Mouse (Mus musculus) T-helper 2 cell (primary cell): ENCODE results near the gene Ankrd33.

Experiments
- in situ Hi-C: fragments of 300-600 bp; cut with MboI, MseI; formaldehyde crosslinking; loops from one replicate; pipeline ENCODE4 v1.15.1; 2025; ENCODE audit warnings: high pct_unique_total_duplicates

Gene Ankrd33

DNA sequence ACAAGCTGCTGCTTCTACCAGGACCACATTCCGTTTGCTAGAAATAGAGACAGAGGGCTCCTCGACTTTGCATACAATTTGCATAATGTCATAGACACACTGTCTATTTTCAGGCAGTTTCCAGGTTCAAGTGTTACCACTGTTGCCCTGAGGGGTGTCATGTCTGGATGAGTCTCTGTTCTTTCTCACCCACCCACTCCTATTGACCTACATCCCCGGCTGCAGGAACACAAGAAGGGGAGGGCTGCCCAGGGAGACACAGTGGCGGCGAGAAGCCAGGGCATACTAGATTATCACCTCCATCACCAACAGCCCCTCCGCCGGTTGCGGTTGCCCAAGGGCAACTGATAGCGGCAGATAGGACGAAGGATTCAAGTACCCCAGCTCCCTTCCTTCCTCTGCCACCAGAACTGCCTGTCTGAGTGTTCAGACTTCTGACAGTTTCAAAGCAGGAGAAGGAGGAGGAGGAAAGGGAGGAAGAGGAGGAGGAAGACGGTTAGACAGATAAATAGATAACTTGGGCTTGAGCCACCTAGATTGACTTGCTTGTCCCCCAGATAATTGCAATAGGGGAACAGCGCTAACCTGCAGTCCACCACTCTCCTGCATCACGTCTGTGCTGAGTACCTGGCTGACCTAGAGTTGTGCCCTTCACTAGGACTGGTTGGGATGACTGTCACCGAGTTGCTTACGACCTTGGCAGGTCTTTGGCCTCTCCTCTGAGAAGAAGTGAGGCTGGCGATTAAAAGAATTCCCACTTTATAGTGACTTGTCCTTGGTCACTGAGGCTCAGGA is 31.8 kb downstream of the Ankrd33 start:
- in situ Hi-C loops, result no loop called here

DNA sequence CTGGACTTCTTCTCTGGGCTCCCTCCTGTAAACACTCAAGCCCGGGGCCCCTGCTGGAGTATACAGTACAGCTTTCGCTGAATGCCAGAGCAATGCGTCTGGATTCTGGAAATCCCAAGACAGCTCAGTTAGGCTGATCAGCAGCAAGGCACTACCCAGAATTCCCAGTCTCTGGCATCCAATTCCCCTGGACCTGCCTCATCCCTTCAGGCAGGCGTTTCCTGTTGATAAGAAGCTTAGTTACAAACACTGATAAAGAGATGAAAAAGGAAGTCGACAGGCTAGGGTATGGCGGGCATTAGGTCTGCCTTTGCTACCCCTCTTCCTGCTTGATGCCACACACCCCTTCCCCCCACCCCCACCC is 32.3 kb downstream of the Ankrd33 start:
- in situ Hi-C loops, result no loop called here

DNA sequence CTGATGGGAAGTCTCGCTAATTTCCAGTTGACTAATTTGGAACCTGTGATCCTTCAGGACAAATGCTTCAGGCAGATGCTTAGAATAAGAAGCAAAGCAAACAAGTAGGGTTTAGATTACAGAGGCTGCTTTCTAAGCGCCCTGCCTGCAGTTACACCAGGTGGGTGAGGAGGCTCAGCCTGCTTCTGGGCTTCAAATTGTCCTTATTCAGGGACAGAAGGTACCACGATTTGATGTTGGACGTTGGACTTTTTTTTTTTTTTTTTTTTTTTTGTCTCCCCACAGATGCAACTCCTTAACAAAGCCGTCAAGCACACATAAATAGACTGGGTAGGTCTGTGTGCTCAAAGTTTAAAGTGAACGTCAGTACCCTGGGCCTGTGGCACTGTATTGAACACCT is 33.0 kb downstream of the Ankrd33 start:
- in situ Hi-C loops, result no loop called here

DNA sequence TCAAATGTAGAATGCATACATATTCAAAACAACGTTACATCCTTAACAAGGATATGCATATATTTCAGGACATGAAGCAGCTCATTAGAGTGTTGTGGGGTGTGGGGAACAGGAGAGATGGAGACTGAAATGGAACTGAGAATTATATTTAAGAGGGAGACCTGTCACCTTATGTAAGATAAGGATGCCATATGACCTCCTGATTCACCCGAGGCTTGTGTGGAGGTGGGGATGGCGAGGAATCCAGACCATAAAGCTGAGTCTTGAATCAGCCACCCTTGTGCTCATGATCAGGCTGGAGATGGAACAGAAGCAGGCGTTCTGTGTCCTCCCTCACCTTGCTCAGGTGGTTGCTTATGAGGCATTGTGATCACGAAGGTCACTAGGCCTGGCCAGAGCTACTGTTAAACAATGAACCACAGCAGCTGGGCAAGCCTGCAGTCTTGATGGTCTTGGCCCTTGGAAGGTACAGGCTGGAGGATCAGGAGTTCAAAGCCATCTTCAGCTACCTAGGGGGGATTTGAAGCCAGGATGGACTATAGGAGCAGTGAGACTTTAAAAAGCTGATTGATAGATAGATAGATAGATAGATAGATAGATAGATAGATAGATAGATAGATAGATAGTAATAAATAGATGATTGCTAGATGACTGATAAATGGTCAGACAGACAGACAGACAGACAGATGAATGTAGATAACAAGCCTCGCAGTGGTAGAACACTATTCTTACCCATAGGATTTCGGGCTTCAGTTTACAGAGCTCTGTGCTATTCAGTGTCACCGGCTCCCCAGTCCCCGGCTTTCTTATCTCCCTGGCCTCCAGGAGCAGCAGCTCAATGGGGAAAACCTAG is 36.1 kb downstream of the Ankrd33 start:
- in situ Hi-C loops, result no loop called here

DNA sequence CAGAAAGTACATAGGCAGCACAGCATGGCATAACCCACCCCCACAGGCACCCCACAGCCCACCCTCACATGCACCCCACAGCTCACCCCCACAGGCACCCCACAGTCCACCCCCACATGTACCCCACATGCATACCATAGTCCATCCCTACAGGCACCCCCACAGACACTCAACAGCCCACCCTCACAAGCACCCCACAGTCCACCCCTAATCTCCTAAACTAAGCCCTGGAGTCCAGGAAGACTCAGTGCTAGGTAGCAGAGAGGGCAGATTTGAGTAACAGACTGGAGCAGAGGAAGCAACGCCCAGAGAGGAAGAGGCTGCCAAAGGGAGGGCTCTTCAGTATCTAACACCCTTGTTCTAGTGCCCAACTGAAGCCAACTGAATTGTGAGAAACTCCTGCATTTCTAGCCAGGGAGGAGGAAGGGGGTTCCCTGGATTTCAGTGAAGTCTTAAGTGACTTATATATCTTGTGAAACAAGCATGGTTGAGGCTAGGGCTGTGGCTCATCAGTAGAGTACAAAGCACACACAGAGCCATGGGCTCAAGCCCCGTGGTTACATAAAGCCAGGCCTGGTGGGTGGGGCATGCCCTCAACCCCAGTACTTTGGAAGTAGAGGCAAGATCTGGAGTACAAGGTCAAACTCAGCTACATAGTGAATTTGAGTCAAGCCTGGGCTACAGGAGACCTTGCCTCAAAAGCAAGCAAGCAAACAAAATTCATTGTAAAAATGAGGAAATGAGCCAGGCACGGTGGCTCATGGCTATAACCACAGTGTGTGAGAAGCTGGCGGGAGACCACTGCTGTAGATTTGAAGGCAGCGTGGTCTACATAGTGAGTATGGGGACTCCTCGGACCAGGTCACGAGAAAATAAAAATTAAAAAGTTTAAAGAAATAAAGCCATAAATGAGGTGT is 39.4 kb downstream of the Ankrd33 start:
- in situ Hi-C loops, result no loop called here

DNA sequence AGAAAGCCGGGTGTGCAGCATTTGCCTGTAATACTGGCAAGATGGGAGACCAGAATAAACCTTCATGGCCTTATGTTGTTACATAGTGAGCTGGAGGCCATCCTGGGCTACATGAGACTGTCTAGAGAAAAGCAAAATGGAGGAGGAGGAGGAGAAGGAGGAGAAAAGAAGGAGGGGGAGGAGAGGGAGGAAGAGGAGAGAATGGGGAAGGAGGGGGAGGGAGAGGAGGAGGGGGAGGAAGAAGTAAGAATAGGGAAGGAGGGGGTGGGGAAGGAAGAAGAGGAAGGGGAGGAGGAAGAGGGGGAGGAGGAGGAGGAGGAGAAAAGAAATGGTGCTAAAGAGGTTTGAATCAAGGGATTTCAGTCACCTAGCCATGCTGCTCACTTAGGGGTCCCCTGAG is 44.6 kb downstream of the Ankrd33 start:
- in situ Hi-C loops, result no loop called here

DNA sequence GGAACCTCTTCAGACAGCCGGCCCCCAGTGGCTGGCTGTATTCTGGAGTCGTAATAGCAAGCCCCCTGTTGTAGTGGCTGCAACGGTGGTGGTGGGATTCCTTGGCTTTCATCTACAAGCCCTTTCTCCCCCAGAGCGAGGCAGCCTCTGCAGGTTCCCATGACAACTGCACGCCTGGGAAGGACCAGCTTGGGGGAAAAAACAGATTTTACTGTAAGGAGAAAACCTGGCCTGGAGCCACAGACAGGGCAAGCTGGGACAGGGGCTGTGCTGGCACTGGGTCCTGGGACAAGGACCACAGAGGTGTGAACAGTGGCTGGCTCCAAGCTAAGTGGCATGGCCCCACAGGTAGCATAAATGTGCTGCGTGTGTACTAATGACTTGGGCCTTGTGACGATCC is 45.0 kb downstream of the Ankrd33 start:
- in situ Hi-C loops, result no loop called here

DNA sequence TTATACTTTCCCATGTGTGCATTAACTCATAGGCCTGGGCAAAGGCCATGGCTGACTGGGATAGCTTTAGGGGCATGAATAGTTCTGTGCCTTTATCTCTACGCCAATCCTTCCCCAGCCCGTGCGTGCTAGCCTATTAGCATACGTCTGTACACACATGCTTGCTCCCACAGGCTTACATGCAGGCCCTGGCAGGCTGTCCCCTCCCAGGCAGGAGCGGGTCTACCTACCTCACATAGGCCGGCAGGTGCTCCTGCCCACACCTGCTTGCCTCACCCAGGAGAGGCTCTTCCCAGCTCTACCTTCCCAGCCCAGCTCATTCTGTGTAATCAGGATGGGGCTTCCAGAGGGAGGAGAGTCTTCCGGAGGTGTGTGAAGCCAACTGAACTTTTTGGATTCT is 46.0 kb downstream of the Ankrd33 start:
- in situ Hi-C loops, result no loop called here

DNA sequence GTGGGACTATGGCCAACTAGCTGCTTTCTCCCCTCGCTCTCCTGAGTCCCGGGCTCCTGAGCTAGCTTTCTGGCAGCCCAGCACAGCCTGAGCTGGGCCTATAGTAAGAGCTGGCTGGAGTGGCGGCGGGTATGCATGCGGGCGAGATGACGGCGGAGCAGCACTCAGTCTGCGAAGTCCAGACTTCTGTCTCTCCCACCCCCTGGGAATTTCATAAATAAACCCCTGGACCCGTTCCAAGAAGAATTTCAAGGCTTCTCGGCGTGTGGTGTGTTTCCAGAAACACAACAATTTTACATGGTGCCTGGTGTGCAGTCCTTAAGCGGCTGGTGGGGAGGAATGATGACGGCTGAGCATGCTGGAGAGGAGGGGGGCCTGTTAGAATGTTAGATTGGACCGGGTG is 47.5 kb downstream of the Ankrd33 start:
- in situ Hi-C loops, result no loop called here

DNA sequence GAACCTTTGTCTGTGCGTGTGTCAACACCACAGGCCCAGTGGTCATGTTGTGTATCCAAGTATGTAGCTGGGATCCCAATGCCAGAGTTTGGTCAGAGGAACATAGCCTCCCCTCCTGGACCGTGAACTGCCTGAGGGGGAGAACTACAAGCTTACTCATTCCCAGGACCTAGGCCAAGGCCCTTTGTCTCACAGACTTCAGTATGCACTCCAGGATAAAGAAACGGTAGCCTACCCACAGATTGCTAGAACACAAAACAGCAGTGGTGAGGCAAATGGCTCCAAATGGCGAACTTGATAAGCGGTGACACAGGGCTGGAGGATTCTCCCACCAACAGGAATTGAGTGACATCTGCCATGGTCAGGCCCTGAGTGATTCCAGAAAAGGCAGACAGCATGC is 48.3 kb downstream of the Ankrd33 start:
- in situ Hi-C loops, result no loop called here

DNA sequence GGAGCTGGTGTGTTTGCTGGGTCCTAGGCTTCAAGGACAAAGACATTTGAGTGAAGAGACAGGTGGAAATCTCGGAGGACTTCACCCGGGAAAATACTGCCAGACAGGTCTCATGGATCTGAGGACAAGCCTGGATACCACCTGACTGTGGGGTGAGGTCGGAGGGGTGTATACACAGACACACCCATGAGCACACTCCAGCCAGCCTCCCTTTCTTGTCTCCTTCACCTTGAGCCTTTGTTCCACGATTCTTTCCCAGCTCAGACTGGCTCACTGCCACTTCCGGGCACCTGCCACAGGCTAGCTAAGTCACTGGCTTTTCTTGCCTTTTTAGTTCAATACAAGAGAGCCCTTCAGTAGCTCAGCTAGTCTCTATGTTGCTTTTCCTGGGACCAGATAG is 48.7 kb downstream of the Ankrd33 start:
- in situ Hi-C loops, result no loop called here

DNA sequence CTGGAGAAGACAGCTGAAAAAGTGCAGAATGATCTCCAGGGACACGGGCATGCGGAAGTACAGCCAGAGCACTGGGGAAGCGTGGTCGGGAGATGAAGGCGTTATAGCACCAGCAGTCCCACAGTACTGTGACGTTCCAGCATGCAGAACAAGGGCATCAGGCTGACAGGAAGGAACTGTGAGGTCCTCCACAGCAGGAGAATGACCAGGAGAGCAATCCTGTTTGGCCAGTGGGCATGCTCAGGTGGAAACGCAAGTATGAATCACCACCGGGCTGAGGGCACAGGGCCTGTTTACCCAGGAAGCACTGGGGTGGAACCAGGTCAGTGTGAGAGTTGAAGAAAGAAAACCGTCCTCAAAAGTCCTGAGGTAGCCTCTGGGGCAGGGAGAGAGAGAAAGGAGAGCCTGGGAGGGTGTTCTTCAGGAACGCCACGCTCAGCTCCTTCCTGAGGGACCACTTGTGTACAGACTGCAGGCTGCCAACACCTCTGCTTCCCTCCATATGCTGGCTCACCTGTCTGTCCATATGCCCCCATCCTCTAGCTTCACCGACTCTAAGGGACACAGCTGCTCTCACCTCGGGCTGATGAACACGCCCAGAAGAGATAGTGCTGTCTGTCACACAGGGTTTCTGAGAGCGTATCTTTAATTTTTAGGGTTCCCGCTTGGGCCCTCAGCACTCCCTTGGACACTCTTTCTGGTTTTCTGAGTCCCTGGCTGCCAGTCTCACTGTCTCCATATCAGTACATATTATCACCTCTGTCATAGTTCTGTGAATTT is 50.3 kb downstream of the Ankrd33 start:
- in situ Hi-C loops, result no loop called here

DNA sequence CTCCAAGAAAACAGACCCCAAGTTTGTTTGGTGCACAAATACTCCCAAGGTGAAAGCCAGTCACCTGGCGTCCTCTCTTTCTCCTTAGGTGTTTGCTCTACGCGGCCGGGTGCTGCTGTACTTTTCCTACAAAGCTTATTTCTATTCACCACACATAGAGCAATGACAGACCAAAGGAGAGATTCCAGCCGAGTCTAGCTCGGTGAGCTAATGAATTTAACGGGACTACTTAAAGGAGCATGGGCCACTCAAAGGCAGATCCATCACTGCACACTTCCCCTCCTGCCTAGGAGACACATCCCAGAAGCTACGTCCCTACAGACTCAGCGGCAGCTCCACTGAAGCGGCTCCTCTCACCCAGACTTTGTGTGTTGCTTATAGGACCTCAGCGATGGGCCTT is 52.0 kb downstream of the Ankrd33 start:
- in situ Hi-C loops, result no loop called here
